Mouse (Mus musculus): Measurements from ENCODE around the gene Fut8.

Fut8 gene

GRCm38 (mm10) chr12:77305502-77305901 lies 67.6 kb downstream of the Fut8 start:
- DNase-seq (ENCODE audit: low read depth, low spot score): no peak

- DNase-seq (ENCODE audit: low read depth, low spot score): no peak
These were observed 68.9 kb downstream of the Fut8 start for GRCm38 (mm10) chr12:77306759-77307314.

- no peak for DNase-seq (ENCODE audit: low read depth, low spot score)
These were observed 71.6 kb downstream of the Fut8 start for GRCm38 (mm10) chr12:77309507-77309906.

- DNase-seq (ENCODE audit: low read depth, low spot score): no peak
These were observed 75.6 kb downstream of the Fut8 start for GRCm38 (mm10) chr12:77313502-77313901.

- peak; percentile 19 for DNase-seq (ENCODE audit: low read depth, low spot score)
These were observed 86.2 kb downstream of the Fut8 start for GRCm38 (mm10) chr12:77324142-77324541.

GRCm38 (mm10) chr12:77346521-77346920 lies 108.6 kb downstream of the Fut8 start:
- no peak for DNase-seq (ENCODE audit: low read depth, low spot score)

- no peak for DNase-seq (ENCODE audit: low read depth, low spot score)
These were observed 111.6 kb downstream of the Fut8 start for GRCm38 (mm10) chr12:77349543-77349942.

- no peak for DNase-seq (ENCODE audit: low read depth, low spot score)
These were observed 177.8 kb downstream of the Fut8 start for GRCm38 (mm10) chr12:77415720-77416119.

- no peak for DNase-seq (ENCODE audit: low read depth, low spot score)
These were observed 183.9 kb downstream of the Fut8 start for GRCm38 (mm10) chr12:77421667-77422393.

- DNase-seq (ENCODE audit: low read depth, low spot score): no peak
These were observed 188.2 kb downstream of the Fut8 start for GRCm38 (mm10) chr12:77426093-77426492.

- no peak for DNase-seq (ENCODE audit: low read depth, low spot score)
These were observed 190.2 kb downstream of the Fut8 start for GRCm38 (mm10) chr12:77428165-77428564.

GRCm38 (mm10) chr12:77429381-77429780 lies 191.5 kb downstream of the Fut8 start:
- no peak for DNase-seq (ENCODE audit: low read depth, low spot score)

GRCm38 (mm10) chr12:77436733-77437132 lies 198.8 kb downstream of the Fut8 start:
- DNase-seq (ENCODE audit: low read depth, low spot score): no peak

- no peak for DNase-seq (ENCODE audit: low read depth, low spot score)
These were observed 212.9 kb downstream of the Fut8 start for GRCm38 (mm10) chr12:77450816-77451215.

GRCm38 (mm10) chr12:77466178-77466577 lies 228.3 kb downstream of the Fut8 start:
- no peak for DNase-seq (ENCODE audit: low read depth, low spot score)

GRCm38 (mm10) chr12:77479931-77480330 lies 242.0 kb downstream of the Fut8 start:
- DNase-seq (ENCODE audit: low read depth, low spot score): no peak

- DNase-seq (ENCODE audit: low read depth, low spot score): no peak
These were observed 243.2 kb downstream of the Fut8 start for GRCm38 (mm10) chr12:77481153-77481552.

GRCm38 (mm10) chr12:77481799-77482198 lies 243.9 kb downstream of the Fut8 start:
- no peak for DNase-seq (ENCODE audit: low read depth, low spot score)

GRCm38 (mm10) chr12:77483180-77483855 lies 245.4 kb downstream of the Fut8 start:
- DNase-seq (ENCODE audit: low read depth, low spot score): no peak

- no peak for DNase-seq (ENCODE audit: low read depth, low spot score)
These were observed 246.8 kb downstream of the Fut8 start for GRCm38 (mm10) chr12:77484761-77485160.

GRCm38 (mm10) chr12:77491478-77491877 lies 253.6 kb downstream of the Fut8 start:
- no peak for DNase-seq (ENCODE audit: low read depth, low spot score)

- no peak for DNase-seq (ENCODE audit: low read depth, low spot score)
These were observed 257.9 kb downstream of the Fut8 start for GRCm38 (mm10) chr12:77495781-77496180.

- no peak for DNase-seq (ENCODE audit: low read depth, low spot score)
These were observed 260.2 kb downstream of the Fut8 start for GRCm38 (mm10) chr12:77498153-77498552.

Data from ES-CJ7 (cell line).